Mouse (Mus musculus) olfactory bulb, adult 2 months (tissue): Measurements from ENCODE around the gene Prickle1.

Experiments
- CTCF ChIP-seq: fragments of 200-500 bp; IDR thresholded peaks from 2 replicates; pipeline ENCODE4 v1.5.1; 2012; ENCODE audit warnings: low read depth, mild to moderate bottlenecking, low read length, moderate library complexity; ENCODE audit not compliant: insufficient read depth
- POLR2A ChIP-seq: fragments of 200-500 bp; IDR thresholded peaks from 2 replicates; pipeline ENCODE4 v1.6.1; 2012; ENCODE audit warnings: mild to moderate bottlenecking, low read depth, low read length, moderate library complexity; ENCODE audit not compliant: insufficient read depth

DNA sequence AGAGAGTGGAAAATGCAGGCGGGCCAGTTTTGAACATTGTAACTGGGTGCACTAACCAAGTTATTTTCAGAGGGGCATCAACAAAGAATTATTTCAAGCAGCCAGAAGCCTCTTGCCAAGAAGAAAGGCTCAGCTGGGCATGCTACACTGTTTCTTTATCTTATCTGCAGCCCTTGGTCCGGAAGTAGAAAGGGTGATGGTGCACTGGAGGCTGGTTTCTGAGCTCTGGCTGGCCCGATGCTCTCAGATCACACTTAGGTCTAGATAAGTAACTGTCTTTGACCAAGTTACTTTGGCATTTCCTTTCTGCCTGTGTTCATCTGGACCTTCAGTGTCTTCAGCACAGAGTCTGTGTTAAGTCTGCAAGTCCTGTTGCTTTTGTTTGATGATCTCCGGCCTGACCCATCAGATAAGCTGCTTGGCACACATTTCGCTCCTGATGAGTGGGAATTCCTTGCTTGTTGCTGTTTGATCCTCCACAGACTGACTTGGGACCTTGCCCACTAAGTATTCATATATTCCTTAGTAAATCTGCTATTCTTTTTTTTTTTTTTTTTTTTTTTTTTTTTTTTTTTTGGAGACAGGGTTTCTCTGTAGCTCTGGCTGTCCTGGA lies 70.3 kb downstream of the Prickle1 start:
- TF ChIP-seq CTCF = no peak
- TF ChIP-seq POLR2A = no peak
